ENCODE assay signal across 14 mouse cellular contexts in genomic region chr19:17873755-17874154, GRCm38 (mm10). TPM values are rescaled to one million over a fixed set of nuclear protein-coding genes. Genes with fewer than 3 reads are reported as not detected.
DNase-seq lines count a peak whose midpoint lies in the region; ATAC-seq and TF ChIP-seq lines count a peak whose summit lies in the region.
"Had no signal": no experiment of that assay in that cellular context is flagged by ENCODE, and none has a peak within 500 bp of the region (broad histone marks: within the 10 kb centered on the region; RNA-seq: fewer than 3 reads in every experiment).

No protein-coding gene starts in this region.

- no peak for TF ChIP-seq EP300 in heart, postnatal 0 days (IDR thresholded peaks at IDR 0.05; ENCODE audit: low read depth)

- no peaks in the 10 kb centered on the region for H3K9me3 ChIP-seq in heart, postnatal 0 days (replicated peaks; ENCODE audit: control insufficient read depth, low read length)
- H3K9me3 ChIP-seq: forebrain, embryonic 15.5 days; heart, embryonic 13.5 days; hindbrain, embryonic 13.5 days; limb, embryonic 13.5 days; midbrain, embryonic 12.5 days had no signal

- WGBS in heart, postnatal 0 days: 50% methylated on average over 2 of the region's 2 CpGs

- no peak for DNase-seq in heart, postnatal 0 days (ENCODE audit: low spot score)
- no peak for DNase-seq in heart, adult 9 months (ENCODE audit: low spot score in 2 of 2)
- DNase-seq in layer of hippocampus, adult 2 months (ENCODE audit: low spot score in 2 of 2): no peak
- DNase-seq in layer of hippocampus, adult 11-12 months (ENCODE audit: low spot score): no peak
- DNase-seq in right cerebral cortex, adult 18-20 months: peak; percentile 5
- no peak for DNase-seq in right cerebral cortex, postnatal 36 days (ENCODE audit: low spot score in 2 of 2)
- DNase-seq in ovary, adult 18-20 months (ENCODE audit: low spot score): no peak
- DNase-seq: cerebellum, adult 9-11 months; gastrocnemius, postnatal 14 days had no signal

- no peak overlapping the region for H3K27ac ChIP-seq in heart, postnatal 0 days (ENCODE audit: low read depth)
- H3K27ac ChIP-seq in layer of hippocampus, adult 2 months: no peak overlapping the region
- H3K27ac ChIP-seq: forebrain, embryonic 15.5 days; heart, embryonic 13.5 days; hindbrain, embryonic 13.5 days; limb, embryonic 13.5 days; midbrain, embryonic 12.5 days had no signal

- no peaks in the 10 kb centered on the region for H3K36me3 ChIP-seq in heart, postnatal 0 days (replicated peaks; ENCODE audit: control insufficient read depth, insufficient read depth, low read length)
- H3K36me3 ChIP-seq: forebrain, embryonic 15.5 days; heart, embryonic 13.5 days; hindbrain, embryonic 13.5 days; limb, embryonic 13.5 days; midbrain, embryonic 12.5 days had no signal

- no peaks in the 10 kb centered on the region for H3K27me3 ChIP-seq in heart, postnatal 0 days (ENCODE audit: control insufficient read depth, insufficient read depth, low read length)
- H3K27me3 ChIP-seq: forebrain, embryonic 15.5 days; heart, embryonic 13.5 days; hindbrain, embryonic 13.5 days; limb, embryonic 13.5 days; midbrain, embryonic 12.5 days had no signal

- H3K4me3 ChIP-seq in heart, postnatal 0 days (ENCODE audit: low read depth, low read length): no peak overlapping the region
- no peak overlapping the region for H3K4me3 ChIP-seq in layer of hippocampus, adult 2 months
- H3K4me3 ChIP-seq: forebrain, embryonic 15.5 days; heart, embryonic 13.5 days; hindbrain, embryonic 13.5 days; limb, embryonic 13.5 days; midbrain, embryonic 12.5 days had no signal

- peak; percentile 49 for TF ChIP-seq CTCF in heart, postnatal 0 days (IDR thresholded peaks at IDR 0.05; ENCODE audit: low read depth)
- TF ChIP-seq CTCF in layer of hippocampus, adult 2 months (conservative IDR thresholded peaks at IDR 0.05): peak; percentile 66

- H3K4me2 ChIP-seq in heart, postnatal 0 days (ENCODE audit: low read depth, low read length): no peak overlapping the region
- H3K4me2 ChIP-seq: forebrain, embryonic 15.5 days; heart, embryonic 13.5 days; hindbrain, embryonic 13.5 days; limb, embryonic 13.5 days; midbrain, embryonic 12.5 days had no signal

- H3K9ac ChIP-seq in heart, postnatal 0 days (replicated peaks; ENCODE audit: low read depth, low read length): no peak overlapping the region
- H3K9ac ChIP-seq: forebrain, embryonic 15.5 days; heart, embryonic 13.5 days; hindbrain, embryonic 13.5 days; limb, embryonic 13.5 days; midbrain, embryonic 12.5 days had no signal

- ATAC-seq in heart, postnatal 0 days (ENCODE audit: insufficient read depth, low read depth): no peak
- ATAC-seq: forebrain, embryonic 15.5 days had no signal

- no peaks in the 10 kb centered on the region for H3K4me1 ChIP-seq in heart, postnatal 0 days (ENCODE audit: control insufficient read depth, insufficient read depth)
- H3K4me1 ChIP-seq: forebrain, embryonic 15.5 days; hindbrain, embryonic 13.5 days; midbrain, embryonic 12.5 days had no signal

RNA-seq across cellular contexts. Expression of gene Pcsk5, which starts 36.3 kb away (rescaled TPM):
- total RNA-seq in heart, postnatal 0 days (2014; rRNA removed; ENCODE audit: low replicate concordance): 7.9 and 9.1 TPM in 2 replicates
- polyA plus RNA-seq in heart, postnatal 0 days (2015; fragmentation: Nextera tagmentation; extraction: Ambion mirVana): 4.3 and 4.8 TPM in 2 replicates
- total RNA-seq in layer of hippocampus, adult 2 months (2021): 10 to 100 TPM; 14.2 to 14.7 TPM
